ENCODE assay signal across 21 mouse cellular contexts in genomic region chr12:111524469-111524868, GRCm38 (mm10). TPM values are rescaled to one million over a fixed set of nuclear protein-coding genes. Genes with fewer than 3 reads are reported as not detected.
"Had no signal": no experiment of that assay in that cellular context is flagged by ENCODE, and none has a peak within 500 bp of the region (broad histone marks: within the 10 kb centered on the region; RNA-seq: fewer than 3 reads in every experiment).

No protein-coding gene starts in this region.

- H3K36me3 ChIP-seq: limb, embryonic 10.5 days; limb, embryonic 13.5 days; midbrain, embryonic 10.5 days; midbrain, embryonic 13.5 days; neural tube, embryonic 12.5 days; neural tube, embryonic 15.5 days had no signal

- H3K9ac ChIP-seq: limb, embryonic 13.5 days; midbrain, embryonic 13.5 days; neural tube, embryonic 12.5 days; neural tube, embryonic 15.5 days had no signal

- H3K27me3 ChIP-seq: limb, embryonic 13.5 days; midbrain, embryonic 13.5 days; neural tube, embryonic 12.5 days; neural tube, embryonic 15.5 days had no signal

- H3K27ac ChIP-seq: kidney, postnatal 0 days; layer of hippocampus, adult 2 months; limb, embryonic 10.5 days; limb, embryonic 13.5 days; midbrain, embryonic 10.5 days; midbrain, embryonic 13.5 days; neural tube, embryonic 12.5 days; neural tube, embryonic 15.5 days had no signal

- DNase-seq: kidney, adult 2 months; kidney, postnatal 25 days; layer of hippocampus, adult 9-11 months; lung, adult 2 months; lung, postnatal 14 days; lung, postnatal 4 days; retina, postnatal 1 day; right cerebral cortex, postnatal 25 days; thymus, adult 18-20 months; thymus, postnatal 36 days had no signal

- ATAC-seq: intestine, postnatal 0 days; midbrain, embryonic 13.5 days had no signal

- H3K4me3 ChIP-seq: layer of hippocampus, adult 2 months; limb, embryonic 10.5 days; limb, embryonic 13.5 days; megakaryocyte, embryonic 14.5 days; midbrain, embryonic 10.5 days; midbrain, embryonic 13.5 days; neural tube, embryonic 12.5 days; neural tube, embryonic 15.5 days had no signal

- H3K4me2 ChIP-seq: limb, embryonic 13.5 days; midbrain, embryonic 13.5 days; neural tube, embryonic 12.5 days; neural tube, embryonic 15.5 days had no signal

- H3K4me1 ChIP-seq: limb, embryonic 10.5 days; limb, embryonic 13.5 days; midbrain, embryonic 10.5 days; midbrain, embryonic 13.5 days; neural tube, embryonic 12.5 days; neural tube, embryonic 15.5 days had no signal

RNA-seq across cellular contexts. Expression of gene Gm266, which starts 38.8 kb away (rescaled TPM):
- total RNA-seq: liver, adult 2 months had no signal
- polyA plus RNA-seq: liver, adult 2 months had no signal
